Comparison of ENCODE assay signal across 18 mouse cellular contexts in the genomic region with DNA sequence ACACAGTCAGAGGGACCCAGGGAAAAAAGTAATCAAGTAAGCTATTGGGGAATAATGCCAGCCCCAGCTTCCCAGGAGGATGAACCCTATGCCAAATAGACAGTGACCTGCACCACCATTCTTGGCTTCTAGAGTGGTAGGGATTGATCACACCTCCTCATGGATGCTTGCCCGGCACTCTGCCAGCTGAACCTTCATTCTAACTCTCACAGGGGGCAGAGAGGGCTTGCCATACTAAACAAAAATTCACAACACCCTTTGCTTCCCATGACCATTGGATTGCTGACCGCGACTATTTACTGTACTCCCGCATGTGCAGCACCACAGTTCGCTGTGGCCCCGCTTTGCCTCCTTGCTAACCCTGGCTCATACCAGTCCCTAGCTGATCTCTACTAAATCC.
DNase-seq lines count a peak whose midpoint lies in the region; ATAC-seq and TF ChIP-seq lines count a peak whose summit lies in the region.
"Had no signal": no experiment of that assay in that cellular context is flagged by ENCODE, and none has a peak within 500 bp of the region (broad histone marks: within the 10 kb centered on the region; RNA-seq: fewer than 3 reads in every experiment).

No protein-coding gene starts in this region.

- H3K4me2 ChIP-seq in lung, postnatal 0 days (replicated peaks; ENCODE audit: low read depth, low read length): no peak overlapping the region
- H3K4me2 ChIP-seq: embryonic facial prominence, embryonic 12.5 days; forebrain, embryonic 12.5 days; heart, embryonic 11.5 days; heart, embryonic 15.5 days; hindbrain, embryonic 14.5 days had no signal

- peaks cover 6% of the 10 kb centered on the region; the same call in 1 of the 2 replicates for H3K4me1 ChIP-seq in liver, adult 2 months (ENCODE audit: control insufficient read depth, insufficient read depth, low read length)
- peaks cover 15% of the 10 kb centered on the region for H3K4me1 ChIP-seq in lung, postnatal 0 days (ENCODE audit: insufficient read depth, low read depth, low read length)
- peaks cover 6% of the 10 kb centered on the region for H3K4me1 ChIP-seq in lung, adult 2 months (ENCODE audit: control insufficient read depth, insufficient read depth, low read length)
- H3K4me1 ChIP-seq in embryonic facial prominence, embryonic 10.5 days: peaks cover 67% of the 10 kb centered on the region

- peak; percentile 30 for ATAC-seq in lung, postnatal 0 days
- ATAC-seq: forebrain, postnatal 0 days had no signal

- H3K9ac ChIP-seq in liver, adult 2 months (ENCODE audit: low read depth, low read length): no peak overlapping the region
- no peak overlapping the region for H3K9ac ChIP-seq in lung, postnatal 0 days (replicated peaks; ENCODE audit: low read depth)
- H3K9ac ChIP-seq: embryonic facial prominence, embryonic 12.5 days; forebrain, embryonic 12.5 days; forebrain, postnatal 0 days; heart, embryonic 15.5 days; hindbrain, embryonic 14.5 days had no signal

- no peaks in the 10 kb centered on the region for H3K27me3 ChIP-seq in liver, adult 2 months (ENCODE audit: control insufficient read depth, insufficient read depth, low read length)
- H3K27me3 ChIP-seq in lung, postnatal 0 days (replicated peaks; ENCODE audit: insufficient read depth, low read length): no peaks in the 10 kb centered on the region
- H3K27me3 ChIP-seq in embryonic facial prominence, embryonic 10.5 days (replicated peaks; ENCODE audit: low read depth, poor library complexity, severe bottlenecking): no peaks in the 10 kb centered on the region
- H3K27me3 ChIP-seq: embryonic facial prominence, embryonic 12.5 days; forebrain, embryonic 12.5 days; heart, embryonic 15.5 days had no signal

- H3K9me3 ChIP-seq in lung, postnatal 0 days (ENCODE audit: low read length): no peaks in the 10 kb centered on the region
- H3K9me3 ChIP-seq in embryonic facial prominence, embryonic 10.5 days: no peaks in the 10 kb centered on the region
- H3K9me3 ChIP-seq: embryonic facial prominence, embryonic 12.5 days; forebrain, embryonic 12.5 days; heart, embryonic 15.5 days; hindbrain, embryonic 10.5 days had no signal

- TF ChIP-seq POLR2A in liver, adult 2 months (IDR thresholded peaks at IDR 0.05; ENCODE audit: extremely low read depth, insufficient read depth, low read length): no peak
- TF ChIP-seq POLR2A in lung, adult 2 months (IDR thresholded peaks at IDR 0.05; ENCODE audit: borderline replicate concordance, extremely low read depth, low read depth, low read length): no peak

- DNase-seq in liver, adult 2 months (ENCODE audit: extremely low read depth, low read depth, low spot score): no peak
- no peak for DNase-seq in liver
- peak; percentile 20 for DNase-seq in lung, postnatal 0 days (ENCODE audit: low spot score)
- DNase-seq in lung, adult 2 months: no peak
- no peak for DNase-seq in embryonic facial prominence, embryonic 10.5 days (ENCODE audit: low spot score)
- DNase-seq in lung, postnatal 4 days: peak; percentile 62 to 80
- no peak for DNase-seq in heart, postnatal 25 days (ENCODE audit: low spot score)
- DNase-seq: cerebellum, adult 2 months; embryo, embryonic 11 days; forebrain, postnatal 0 days; gastrocnemius, postnatal 14 days had no signal

- TF ChIP-seq EP300 in lung, postnatal 0 days (IDR thresholded peaks at IDR 0.05): 0 out of 2 replicates have a peak, but pooled peaks have one; percentile 4

- WGBS in liver, adult 2 months: 80% methylated on average over 6 of the region's 6 CpGs
- 59% methylated on average over 6 of the region's 6 CpGs for WGBS in lung, postnatal 0 days
- 79% methylated on average over 6 of the region's 6 CpGs for WGBS in lung, adult 2 months
- 93% methylated on average over 6 of the region's 6 CpGs for WGBS in embryonic facial prominence, embryonic 10.5 days

- H3K79me2 ChIP-seq in liver, adult 2 months (ENCODE audit: control insufficient read depth, insufficient read depth, low read length): no peaks in the 10 kb centered on the region

- intact Hi-C loops in heart, postnatal 25 days (cut with DNase I): no loop called here

- H3K36me3 ChIP-seq in liver, adult 2 months (ENCODE audit: control insufficient read depth, insufficient read depth, low read length): no peaks in the 10 kb centered on the region
- no peaks in the 10 kb centered on the region for H3K36me3 ChIP-seq in lung, postnatal 0 days (ENCODE audit: insufficient read depth, low read length)
- H3K36me3 ChIP-seq in embryonic facial prominence, embryonic 10.5 days (replicated peaks): peaks cover 3% of the 10 kb centered on the region
- H3K36me3 ChIP-seq: embryonic facial prominence, embryonic 12.5 days; forebrain, embryonic 12.5 days; heart, embryonic 15.5 days; hindbrain, embryonic 10.5 days had no signal

- H3K4me3 ChIP-seq in liver, adult 2 months (ENCODE audit: insufficient read depth, low read depth, low read length): no peak overlapping the region
- H3K4me3 ChIP-seq in lung, postnatal 0 days (ENCODE audit: low read depth, low read length): no peak overlapping the region
- H3K4me3 ChIP-seq in lung, adult 2 months (replicated peaks; ENCODE audit: extremely low read depth, low read depth, low read length): no peak overlapping the region
- H3K4me3 ChIP-seq in embryonic facial prominence, embryonic 10.5 days: no peak overlapping the region
- H3K4me3 ChIP-seq: embryonic facial prominence, embryonic 12.5 days; forebrain, embryonic 12.5 days; heart, adult 2 months; heart, embryonic 15.5 days; hindbrain, embryonic 10.5 days had no signal

- no peak for TF ChIP-seq CTCF in liver, adult 2 months (IDR thresholded peaks at IDR 0.05; ENCODE audit: low read depth, low read length)
- TF ChIP-seq CTCF in lung, postnatal 0 days (IDR thresholded peaks at IDR 0.05): no peak
- no peak for TF ChIP-seq CTCF in lung, adult 2 months (IDR thresholded peaks at IDR 0.05; ENCODE audit: insufficient read depth, low read length)

- H3K27ac ChIP-seq in liver, adult 2 months (replicated peaks; ENCODE audit: insufficient read depth, low read depth, low read length): peak overlapping the region; percentile 25; the same call in 1 of the 2 replicates
- peak overlapping the region; percentile 60 for H3K27ac ChIP-seq in lung, postnatal 0 days (ENCODE audit: low read length)
- H3K27ac ChIP-seq in embryonic facial prominence, embryonic 10.5 days (replicated peaks): 0 out of 2 replicates have a peak overlapping the region, but pooled peaks have one; percentile 24
- H3K27ac ChIP-seq: embryonic facial prominence, embryonic 12.5 days; forebrain, embryonic 12.5 days; heart, adult 2 months; heart, embryonic 15.5 days; hindbrain, embryonic 10.5 days; hindbrain, embryonic 14.5 days had no signal

Comparison
In these comparisons a context has a peak if more than half of its experiments do, and no peak if none do; other contexts are left out.
1. DNase-seq: peak in lung, postnatal 0 days (single experiment) and lung, postnatal 4 days (2 of 2); none in liver, adult 2 months (single experiment), liver (single experiment), lung, adult 2 months (single experiment), embryonic facial prominence, embryonic 10.5 days (single experiment) and heart, postnatal 25 days (single experiment).
2. Peak in every context shown above with its lines, with median percentiles within 50 percentile points of each other: H3K27ac ChIP-seq.